Mouse (Mus musculus) thymus, adult 2 months (tissue): ENCODE data around the gene Nfatc3.

Experiments
- CTCF ChIP-seq: fragments of 200-500 bp; IDR thresholded peaks from 2 replicates; pipeline ENCODE4 v1.5.1; 2012; ENCODE audit warnings: mild to moderate bottlenecking, control low read depth, low read length, moderate library complexity, borderline replicate concordance; ENCODE audit not compliant: control insufficient read depth, poor library complexity, insufficient read depth; ENCODE audit errors: extremely low read depth
- POLR2A ChIP-seq: fragments of 200-500 bp; IDR thresholded peaks from 2 replicates; pipeline ENCODE4 v1.6.1; 2012; ENCODE audit warnings: mild to moderate bottlenecking, low read length, control low read depth, moderate library complexity; ENCODE audit not compliant: control insufficient read depth, poor library complexity, insufficient read depth; ENCODE audit errors: extremely low read depth

GRCm38 (mm10) chr8:106157419-106157818 is 98.8 kb downstream of the Nfatc3 start:
- TF ChIP-seq CTCF (no peak), POLR2A (no peak)
